ENCODE assay signal across 30 mouse cellular contexts in the genomic region with DNA sequence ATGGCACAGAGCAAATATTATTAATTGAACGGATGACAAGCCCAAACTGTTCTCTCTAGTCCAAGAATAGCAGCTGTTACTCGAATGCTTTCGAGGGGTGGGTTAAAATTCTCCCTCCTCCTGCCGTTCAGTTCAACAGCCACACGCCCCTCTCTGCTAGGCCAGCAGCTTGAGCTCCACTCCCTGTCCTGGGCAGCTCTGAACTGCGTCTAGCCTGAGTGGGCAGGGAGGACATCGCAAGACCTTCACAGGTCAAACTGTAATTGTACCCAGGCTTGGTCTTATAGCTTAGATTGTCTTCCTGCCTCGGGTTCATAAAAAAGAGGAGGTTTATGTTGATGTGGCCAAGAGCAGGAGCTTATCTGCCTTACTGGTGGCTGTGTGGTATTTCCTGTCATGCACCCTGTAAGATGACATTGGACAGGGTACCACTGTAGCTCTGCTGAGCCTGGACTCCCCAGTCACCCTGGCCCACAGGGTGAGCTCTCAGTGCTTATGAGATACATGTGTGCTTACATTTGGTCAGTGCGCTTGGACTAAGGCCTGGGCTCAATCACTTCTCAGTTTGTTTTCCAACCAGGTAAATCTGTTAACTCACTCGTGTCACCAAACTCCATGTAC. TPM values are rescaled to one million over a fixed set of nuclear protein-coding genes. Genes with fewer than 3 reads are reported as not detected.
A peak's percentile ranks its signal among the peaks of the same experiment; 100 is the strongest.
DNase-seq lines count a peak whose midpoint lies in the region; ATAC-seq and TF ChIP-seq lines count a peak whose summit lies in the region.
"Had no signal": no experiment of that assay in that cellular context is flagged by ENCODE, and none has a peak within 500 bp of the region (broad histone marks: within the 10 kb centered on the region; RNA-seq: fewer than 3 reads in every experiment).

No protein-coding gene starts in this region.

- H3K9me3 ChIP-seq in heart, embryonic 12.5 days (replicated peaks), result no peaks in the 10 kb centered on the region
- H3K9me3 ChIP-seq in intestine, embryonic 16.5 days (ENCODE audit: control insufficient read depth, low read length), result no peaks in the 10 kb centered on the region
- no peaks in the 10 kb centered on the region for H3K9me3 ChIP-seq in intestine, embryonic 15.5 days
- H3K9me3 ChIP-seq in lung, postnatal 0 days (ENCODE audit: low read length), result no peaks in the 10 kb centered on the region
- H3K9me3 ChIP-seq in stomach, postnatal 0 days (ENCODE audit: control insufficient read depth, low read length), result no peaks in the 10 kb centered on the region
- no peaks in the 10 kb centered on the region for H3K9me3 ChIP-seq in forebrain, embryonic 13.5 days (replicated peaks)
- H3K9me3 ChIP-seq: forebrain, embryonic 10.5 days; G1E; limb, embryonic 15.5 days; midbrain, embryonic 12.5 days; neural tube, embryonic 15.5 days; stomach, embryonic 15.5 days had no signal

- WGBS in heart, embryonic 12.5 days, result 31% methylated on average over 10 of the region's 10 CpGs
- WGBS in intestine, embryonic 16.5 days, result 61% methylated on average over 10 of the region's 10 CpGs
- WGBS in intestine, embryonic 15.5 days, result 60% methylated on average over 10 of the region's 10 CpGs
- 68% methylated on average over 10 of the region's 10 CpGs for WGBS in lung, postnatal 0 days
- 49% methylated on average over 10 of the region's 10 CpGs for WGBS in stomach, postnatal 0 days
- WGBS in forebrain, embryonic 13.5 days, result 90% methylated on average over 10 of the region's 10 CpGs

- H3K36me3 ChIP-seq in heart, embryonic 12.5 days, result peaks cover 81% of the 10 kb centered on the region
- peaks cover 35% of the 10 kb centered on the region for H3K36me3 ChIP-seq in intestine, embryonic 16.5 days (ENCODE audit: control insufficient read depth, insufficient read depth, low read length)
- H3K36me3 ChIP-seq in intestine, embryonic 15.5 days, result peaks cover 45% of the 10 kb centered on the region
- peaks cover 43% of the 10 kb centered on the region for H3K36me3 ChIP-seq in lung, postnatal 0 days (ENCODE audit: insufficient read depth, low read length)
- H3K36me3 ChIP-seq in stomach, postnatal 0 days (ENCODE audit: control insufficient read depth, insufficient read depth, low read length), result peaks cover 21% of the 10 kb centered on the region
- H3K36me3 ChIP-seq in forebrain, embryonic 13.5 days (ENCODE audit: poor library complexity, severe bottlenecking), result peaks cover 95% of the 10 kb centered on the region

- H3K27ac ChIP-seq in heart, embryonic 12.5 days (ENCODE audit: poor library complexity, severe bottlenecking), result peak overlapping the region; percentile 88
- H3K27ac ChIP-seq in intestine, embryonic 16.5 days (ENCODE audit: low read length), result peak overlapping the region; percentile 29; the same call in 1 of the 2 replicates
- H3K27ac ChIP-seq in intestine, embryonic 15.5 days, result no peak overlapping the region
- no peak overlapping the region for H3K27ac ChIP-seq in lung, postnatal 0 days (ENCODE audit: low read length)
- H3K27ac ChIP-seq in stomach, postnatal 0 days (replicated peaks), result peak overlapping the region; percentile 49; the same call in 1 of the 2 replicates
- no peak overlapping the region for H3K27ac ChIP-seq in forebrain, embryonic 13.5 days
- H3K27ac ChIP-seq: forebrain, embryonic 10.5 days; hindbrain, embryonic 14.5 days; limb, embryonic 15.5 days; midbrain, embryonic 12.5 days; neural tube, embryonic 15.5 days; stomach, embryonic 15.5 days had no signal

- no peak overlapping the region for H3K4me3 ChIP-seq in heart, embryonic 12.5 days
- H3K4me3 ChIP-seq in intestine, embryonic 16.5 days (ENCODE audit: low read length), result no peak overlapping the region
- no peak overlapping the region for H3K4me3 ChIP-seq in intestine, embryonic 15.5 days (replicated peaks)
- H3K4me3 ChIP-seq in lung, postnatal 0 days (ENCODE audit: low read depth, low read length), result no peak overlapping the region
- no peak overlapping the region for H3K4me3 ChIP-seq in stomach, postnatal 0 days (ENCODE audit: low read depth, low read length)
- H3K4me3 ChIP-seq in forebrain, embryonic 13.5 days, result no peak overlapping the region
- H3K4me3 ChIP-seq: forebrain, embryonic 10.5 days; limb, embryonic 15.5 days; midbrain, embryonic 12.5 days; neural tube, embryonic 15.5 days; stomach, embryonic 15.5 days had no signal

- H3K4me2 ChIP-seq in heart, embryonic 12.5 days, result no peak overlapping the region
- no peak overlapping the region for H3K4me2 ChIP-seq in intestine, embryonic 16.5 days (ENCODE audit: low read depth, low read length)
- H3K4me2 ChIP-seq in intestine, embryonic 15.5 days (replicated peaks), result no peak overlapping the region
- H3K4me2 ChIP-seq in lung, postnatal 0 days (replicated peaks; ENCODE audit: low read depth, low read length), result no peak overlapping the region
- no peak overlapping the region for H3K4me2 ChIP-seq in stomach, postnatal 0 days (replicated peaks; ENCODE audit: low read depth)
- no peak overlapping the region for H3K4me2 ChIP-seq in forebrain, embryonic 13.5 days
- H3K4me2 ChIP-seq: hindbrain, embryonic 14.5 days; limb, embryonic 15.5 days; midbrain, embryonic 12.5 days; neural tube, embryonic 15.5 days; stomach, embryonic 15.5 days had no signal

- no peak for TF ChIP-seq CTCF in lung, postnatal 0 days (IDR thresholded peaks at IDR 0.05)
- TF ChIP-seq CTCF in stomach, postnatal 0 days (IDR thresholded peaks at IDR 0.05; ENCODE audit: low read depth), result no peak

- intact Hi-C loops in heart, postnatal 25 days (cut with DNase I), result no loop called here

- TF ChIP-seq EP300 in lung, postnatal 0 days (IDR thresholded peaks at IDR 0.05), result no peak
- TF ChIP-seq EP300 in stomach, postnatal 0 days (optimal IDR thresholded peaks at IDR 0.05), result no peak

- no peaks in the 10 kb centered on the region for H3K27me3 ChIP-seq in heart, embryonic 12.5 days (replicated peaks)
- H3K27me3 ChIP-seq in intestine, embryonic 16.5 days (replicated peaks; ENCODE audit: control insufficient read depth, insufficient read depth, low read length), result no peaks in the 10 kb centered on the region
- no peaks in the 10 kb centered on the region for H3K27me3 ChIP-seq in intestine, embryonic 15.5 days (replicated peaks)
- no peaks in the 10 kb centered on the region for H3K27me3 ChIP-seq in lung, postnatal 0 days (replicated peaks; ENCODE audit: insufficient read depth, low read length)
- no peaks in the 10 kb centered on the region for H3K27me3 ChIP-seq in stomach, postnatal 0 days (ENCODE audit: control insufficient read depth, insufficient read depth, low read length)
- no peaks in the 10 kb centered on the region for H3K27me3 ChIP-seq in forebrain, embryonic 13.5 days
- H3K27me3 ChIP-seq: CH12.LX; limb, embryonic 15.5 days; midbrain, embryonic 12.5 days; neural tube, embryonic 15.5 days; Patski; stomach, embryonic 15.5 days had no signal

- H3K4me1 ChIP-seq in heart, embryonic 12.5 days (replicated peaks), result peaks cover 28% of the 10 kb centered on the region
- peaks cover 25% of the 10 kb centered on the region for H3K4me1 ChIP-seq in intestine, embryonic 16.5 days (ENCODE audit: control insufficient read depth, insufficient read depth, low read length)
- peaks cover 12% of the 10 kb centered on the region; the same call in 1 of the 2 replicates for H3K4me1 ChIP-seq in intestine, embryonic 15.5 days (replicated peaks)
- no peaks in the 10 kb centered on the region for H3K4me1 ChIP-seq in lung, postnatal 0 days (ENCODE audit: insufficient read depth, low read depth, low read length)
- no peaks in the 10 kb centered on the region for H3K4me1 ChIP-seq in stomach, postnatal 0 days (replicated peaks; ENCODE audit: control insufficient read depth, insufficient read depth)
- no peaks in the 10 kb centered on the region for H3K4me1 ChIP-seq in forebrain, embryonic 13.5 days
- H3K4me1 ChIP-seq: forebrain, embryonic 10.5 days; limb, embryonic 15.5 days; midbrain, embryonic 12.5 days; neural tube, embryonic 15.5 days; stomach, embryonic 15.5 days had no signal

- no peak for DNase-seq in heart, postnatal 25 days (ENCODE audit: low spot score)
- DNase-seq in lung, postnatal 0 days (ENCODE audit: low spot score), result peak; percentile 16
- no peak for DNase-seq in lung, postnatal 36 days
- no peak for DNase-seq in stomach, postnatal 0 days (ENCODE audit: low spot score)
- DNase-seq: adrenal gland, postnatal 36 days; B cell, adult 2 months; cerebellum, adult 9-10 months; forebrain, postnatal 0 days; gastrocnemius, postnatal 25 days; heart, postnatal 14 days; left cerebral cortex, postnatal 4 days; right cerebral cortex, adult 18-20 months; right cerebral cortex, postnatal 4 days; thymus, adult 18-20 months; thymus, postnatal 4 days had no signal

- ATAC-seq in heart, embryonic 12.5 days (ENCODE audit: insufficient number of reproducible peaks, low FRiP score), result peak; percentile 59; the same call in 1 of the 2 replicates
- no peak for ATAC-seq in intestine, embryonic 16.5 days
- no peak for ATAC-seq in intestine, embryonic 15.5 days
- peak; percentile 47; the same call in 1 of the 2 replicates for ATAC-seq in lung, postnatal 0 days
- ATAC-seq in stomach, postnatal 0 days (ENCODE audit: low FRiP score, low TSS enrichment), result no peak
- ATAC-seq in forebrain, embryonic 13.5 days, result no peak
- ATAC-seq: forebrain, postnatal 0 days; inflammation-experienced regulatory T-cells, adult 6 months; Patski had no signal

- H3K9ac ChIP-seq in heart, embryonic 12.5 days, result no peak overlapping the region
- H3K9ac ChIP-seq in intestine, embryonic 16.5 days (ENCODE audit: low read depth, low read length), result no peak overlapping the region
- H3K9ac ChIP-seq in intestine, embryonic 15.5 days, result no peak overlapping the region
- H3K9ac ChIP-seq in lung, postnatal 0 days (replicated peaks; ENCODE audit: low read depth), result no peak overlapping the region
- no peak overlapping the region for H3K9ac ChIP-seq in stomach, postnatal 0 days (ENCODE audit: low read length)
- H3K9ac ChIP-seq in forebrain, embryonic 13.5 days, result no peak overlapping the region
- H3K9ac ChIP-seq: forebrain, postnatal 0 days; hindbrain, embryonic 14.5 days; limb, embryonic 15.5 days; midbrain, embryonic 12.5 days; neural tube, embryonic 15.5 days; stomach, embryonic 15.5 days had no signal

RNA-seq across cellular contexts. Expression of a gene that starts 14.6 kb away (rescaled TPM):
- 13.2 and 15.4 TPM in 2 replicates for polyA plus RNA-seq in heart, embryonic 12.5 days (2016; fragmentation: Nextera tagmentation; extraction: Ambion mirVana)
- 10 to 100 TPM; 12.4 to 16.2 TPM for total RNA-seq in heart, postnatal 25 days (2021)
- 16.6 and 21.4 TPM in 2 replicates for polyA plus RNA-seq in intestine, embryonic 16.5 days (2015; fragmentation: Nextera tagmentation; extraction: Ambion mirVana)
- 13.1 and 18.1 TPM in 2 replicates for polyA plus RNA-seq in intestine, embryonic 15.5 days (2015; fragmentation: Nextera tagmentation; extraction: Ambion mirVana)
- 6.0 and 6.2 TPM in 2 replicates for polyA plus RNA-seq in lung, postnatal 0 days (2015; fragmentation: Nextera tagmentation; extraction: Ambion mirVana)
- 5.2 and 5.7 TPM in 2 replicates for polyA plus RNA-seq in stomach, postnatal 0 days (2015; fragmentation: Nextera tagmentation; extraction: Ambion mirVana)
- 10.2 and 11.3 TPM in 2 replicates for polyA plus RNA-seq in forebrain, embryonic 13.5 days (2015; fragmentation: Nextera tagmentation; extraction: Ambion mirVana)

RNA-seq across cellular contexts. Expression of a gene that starts 42.7 kb away (rescaled TPM):
- 0.05 TPM in 1 of 2 replicates, not detected in the other for polyA plus RNA-seq in heart, embryonic 12.5 days (2016; fragmentation: Nextera tagmentation; extraction: Ambion mirVana)
- total RNA-seq in heart, postnatal 25 days (2021), result not detected
- 1.7 and 1.9 TPM in 2 replicates for polyA plus RNA-seq in intestine, embryonic 16.5 days (2015; fragmentation: Nextera tagmentation; extraction: Ambion mirVana)
- 0.95 and 1.2 TPM in 2 replicates for polyA plus RNA-seq in intestine, embryonic 15.5 days (2015; fragmentation: Nextera tagmentation; extraction: Ambion mirVana)
- polyA plus RNA-seq in lung, postnatal 0 days (2015; fragmentation: Nextera tagmentation; extraction: Ambion mirVana), result 0.04 TPM in 1 of 2 replicates, not detected in the other
- polyA plus RNA-seq in stomach, postnatal 0 days (2015; fragmentation: Nextera tagmentation; extraction: Ambion mirVana), result 12.7 TPM in 2 replicates
- not detected in 2 replicates for polyA plus RNA-seq in forebrain, embryonic 13.5 days (2015; fragmentation: Nextera tagmentation; extraction: Ambion mirVana)
- total RNA-seq: CH12.LX; forebrain, postnatal 0 days; G1E; gastrocnemius, postnatal 25 days; heart, postnatal 14 days had no signal
- polyA plus RNA-seq: forebrain, embryonic 10.5 days; G1E; hindbrain, embryonic 14.5 days; inflammation-experienced regulatory T-cells, adult 6 months; lung, embryonic 16.5 days; midbrain, embryonic 12.5 days; Patski had no signal

RNA-seq across cellular contexts. Expression of a gene that starts 46.4 kb away (rescaled TPM):
- polyA plus RNA-seq in heart, embryonic 12.5 days (2016; fragmentation: Nextera tagmentation; extraction: Ambion mirVana), result 3.2 and 3.9 TPM in 2 replicates
- under 1 TPM; 0.17 to 0.18 TPM for total RNA-seq in heart, postnatal 25 days (2021)
- polyA plus RNA-seq in intestine, embryonic 16.5 days (2015; fragmentation: Nextera tagmentation; extraction: Ambion mirVana), result 259 and 260 TPM in 2 replicates
- 214 and 219 TPM in 2 replicates for polyA plus RNA-seq in intestine, embryonic 15.5 days (2015; fragmentation: Nextera tagmentation; extraction: Ambion mirVana)
- 46.7 and 46.9 TPM in 2 replicates for polyA plus RNA-seq in lung, postnatal 0 days (2015; fragmentation: Nextera tagmentation; extraction: Ambion mirVana)
- polyA plus RNA-seq in stomach, postnatal 0 days (2015; fragmentation: Nextera tagmentation; extraction: Ambion mirVana), result 211 and 220 TPM in 2 replicates
- 0.72 and 1.1 TPM in 2 replicates for polyA plus RNA-seq in forebrain, embryonic 13.5 days (2015; fragmentation: Nextera tagmentation; extraction: Ambion mirVana)
- total RNA-seq: CH12.LX had no signal
- polyA plus RNA-seq: G1E; inflammation-experienced regulatory T-cells, adult 6 months had no signal

Comparison
In these comparisons a context has a peak if more than half of its experiments do, and no peak if none do; other contexts are left out.
1. H3K27ac ChIP-seq: peak in heart, embryonic 12.5 days (single experiment), intestine, embryonic 16.5 days (single experiment) and stomach, postnatal 0 days (single experiment); none in intestine, embryonic 15.5 days (single experiment), lung, postnatal 0 days (single experiment) and forebrain, embryonic 13.5 days (single experiment).
2. ATAC-seq: peak in heart, embryonic 12.5 days (single experiment) and lung, postnatal 0 days (single experiment); none in intestine, embryonic 16.5 days (single experiment), intestine, embryonic 15.5 days (single experiment), stomach, postnatal 0 days (single experiment) and forebrain, embryonic 13.5 days (single experiment).